Mouse (Mus musculus): ENCODE measurements around the gene Gm3415. TPM values are rescaled to one million over a fixed set of nuclear protein-coding genes. Genes with fewer than 3 reads are reported as not detected.

Gene Gm3415
- polyA plus RNA-seq, 1 experiment from 2014 or later: not detected

DNA sequence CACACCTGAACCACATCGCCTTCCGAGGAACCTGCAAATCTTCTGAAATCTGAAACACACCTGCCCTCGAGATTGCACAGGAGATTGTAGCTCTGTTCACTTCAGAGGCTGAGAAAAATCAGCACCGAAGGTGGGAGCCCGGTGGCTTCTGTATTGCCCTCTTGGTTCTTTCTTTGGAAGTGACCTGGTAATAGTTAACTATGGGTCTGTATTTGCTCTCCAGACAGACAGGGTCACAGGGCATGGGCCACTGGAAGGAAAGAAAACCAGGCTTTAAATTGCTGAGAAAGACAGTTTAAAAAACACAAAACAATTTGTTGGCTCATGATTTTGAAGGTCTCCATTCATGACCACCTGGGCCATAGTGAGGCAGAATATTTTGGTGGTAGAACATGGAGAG, 44.0 kb downstream of the Gm3415 start:
- Histone ChIP-seq H3K9ac (ENCODE audit: low read length) (no peak overlapping the region), H3K9me3 (ENCODE audit: control insufficient read depth, low read length) (no peaks in the 10 kb centered on the region), H3K36me3 (ENCODE audit: control insufficient read depth, insufficient read depth, low read length) (no peaks in the 10 kb centered on the region), H3K4me3 (ENCODE audit: control insufficient read depth in 1 of 2, insufficient read depth in 1 of 2, low read depth in 1 of 2, low read length in 2 of 2) (no peak overlapping the region), H3K27ac (replicated peaks in 1 of 2; ENCODE audit: control insufficient read depth in 1 of 2, insufficient read depth in 1 of 2, low read depth in 2 of 2, low read length in 2 of 2) (no peak overlapping the region), H3K4me1 (ENCODE audit: control insufficient read depth in 2 of 2, insufficient read depth in 2 of 2, low read length in 2 of 2) (no peaks in the 10 kb centered on the region), H3K4me2 (ENCODE audit: low read length) (no peak overlapping the region), H3K27me3 (ENCODE audit: control insufficient read depth, insufficient read depth, low read length) (no peaks in the 10 kb centered on the region)
- ATAC-seq (ENCODE audit: insufficient number of reproducible peaks, insufficient read depth, low FRiP score, low read depth): no peak
- 82% methylated on average over 5 of the region's 5 CpGs for WGBS

DNA sequence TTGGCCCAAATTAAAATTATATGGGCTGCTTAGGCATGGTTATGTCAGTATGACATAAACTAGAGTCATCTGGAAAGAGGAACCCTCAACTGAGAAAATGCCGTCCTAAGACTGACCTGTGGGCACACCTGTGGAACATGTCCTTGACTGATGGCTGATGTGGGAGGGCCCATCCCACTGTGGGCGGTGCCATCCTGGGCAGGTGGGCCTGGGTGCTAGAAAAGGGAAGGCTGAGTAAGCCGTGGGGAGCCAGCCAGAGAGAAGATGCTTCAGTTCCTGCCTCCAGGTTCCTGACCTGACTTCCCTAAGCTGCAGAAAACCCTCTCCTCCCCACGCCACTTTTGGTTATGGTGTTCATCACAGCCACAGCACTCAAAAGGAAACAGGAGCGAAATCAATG, 50.3 kb downstream of the Gm3415 start:
- H3K9me3 ChIP-seq (ENCODE audit: control insufficient read depth, low read length): no peaks in the 10 kb centered on the region
- no peaks in the 10 kb centered on the region for H3K36me3 ChIP-seq (ENCODE audit: control insufficient read depth, insufficient read depth, low read length)
- H3K4me2 ChIP-seq (ENCODE audit: low read length): no peak overlapping the region
- no peak overlapping the region for H3K27ac ChIP-seq (replicated peaks in 1 of 2; ENCODE audit: control insufficient read depth in 1 of 2, insufficient read depth in 1 of 2, low read depth in 2 of 2, low read length in 2 of 2)
- no peaks in the 10 kb centered on the region for H3K27me3 ChIP-seq (ENCODE audit: control insufficient read depth, insufficient read depth, low read length)
- H3K4me1 ChIP-seq (ENCODE audit: control insufficient read depth in 2 of 2, insufficient read depth in 2 of 2, low read length in 2 of 2): peaks cover 0 to 2% of the 10 kb centered on the region in 2 experiments; a peak in 1 of 4 replicates
- H3K4me3 ChIP-seq (ENCODE audit: control insufficient read depth in 1 of 2, insufficient read depth in 1 of 2, low read depth in 1 of 2, low read length in 2 of 2): no peak overlapping the region
- no peak overlapping the region for H3K9ac ChIP-seq (ENCODE audit: low read length)
- no peak for ATAC-seq (ENCODE audit: insufficient number of reproducible peaks, insufficient read depth, low FRiP score, low read depth)
- 69% methylated on average over 5 of the region's 5 CpGs for WGBS

DNA sequence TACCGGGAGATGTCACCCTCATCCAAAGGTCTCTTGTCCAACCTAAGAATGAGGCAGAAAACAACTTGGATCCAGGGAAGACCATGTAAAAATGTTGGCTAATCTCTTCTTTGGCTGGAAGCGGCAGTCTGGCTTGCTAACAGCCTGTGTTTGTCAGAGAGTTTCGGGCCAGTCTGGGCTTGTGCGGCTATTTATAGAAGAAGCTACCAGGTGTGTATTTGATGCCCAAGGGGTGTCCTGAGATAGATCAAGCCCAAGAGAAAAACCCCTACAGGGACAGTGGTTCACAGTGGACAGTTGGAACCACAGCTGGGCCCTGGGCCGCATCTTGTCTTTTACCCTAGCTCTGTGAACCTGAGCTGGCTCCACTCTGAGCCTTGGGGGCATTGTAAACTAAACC, 51.0 kb downstream of the Gm3415 start:
- Histone ChIP-seq H3K4me2 (ENCODE audit: low read length) (no peak overlapping the region), H3K4me3 (ENCODE audit: control insufficient read depth in 1 of 2, insufficient read depth in 1 of 2, low read depth in 1 of 2, low read length in 2 of 2) (no peak overlapping the region), H3K9ac (ENCODE audit: low read length) (no peak overlapping the region), H3K36me3 (ENCODE audit: control insufficient read depth, insufficient read depth, low read length) (no peaks in the 10 kb centered on the region), H3K27me3 (ENCODE audit: control insufficient read depth, insufficient read depth, low read length) (no peaks in the 10 kb centered on the region), H3K9me3 (ENCODE audit: control insufficient read depth, low read length) (no peaks in the 10 kb centered on the region), H3K4me1 (ENCODE audit: control insufficient read depth in 2 of 2, insufficient read depth in 2 of 2, low read length in 2 of 2) (peaks cover 0 to 2% of the 10 kb centered on the region in 2 experiments; a peak in 1 of 4 replicates), H3K27ac (replicated peaks in 1 of 2; ENCODE audit: control insufficient read depth in 1 of 2, insufficient read depth in 1 of 2, low read depth in 2 of 2, low read length in 2 of 2) (no peak overlapping the region)
- ATAC-seq (ENCODE audit: insufficient number of reproducible peaks, insufficient read depth, low FRiP score, low read depth): no peak
- WGBS: 85% methylated on average over 5 of the region's 5 CpGs

DNA sequence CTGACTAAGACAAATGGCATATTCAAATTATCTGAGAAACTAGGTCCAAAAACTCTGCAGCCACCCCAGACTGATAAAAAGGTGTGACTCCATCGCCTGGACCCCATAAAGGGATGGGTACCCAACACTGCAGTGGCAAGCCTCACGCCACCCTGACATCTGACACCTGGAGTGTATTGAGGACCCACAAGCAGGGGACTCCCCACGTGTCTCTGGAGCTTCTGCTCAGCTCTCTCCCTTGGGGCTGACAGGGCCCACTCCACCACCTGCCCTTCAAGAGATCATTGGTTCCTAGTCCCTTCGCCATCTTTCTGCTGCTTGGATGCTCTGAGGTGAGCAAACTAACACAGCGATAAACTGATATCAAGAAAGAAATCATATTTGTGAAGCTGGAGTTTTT, 51.9 kb downstream of the Gm3415 start:
- H3K4me3 ChIP-seq (ENCODE audit: control insufficient read depth in 1 of 2, insufficient read depth in 1 of 2, low read depth in 1 of 2, low read length in 2 of 2): no peak overlapping the region
- 65% methylated on average over 5 of the region's 5 CpGs for WGBS
- no peaks in the 10 kb centered on the region for H3K9me3 ChIP-seq (ENCODE audit: control insufficient read depth, low read length)
- no peak overlapping the region for H3K27ac ChIP-seq (replicated peaks in 1 of 2; ENCODE audit: control insufficient read depth in 1 of 2, insufficient read depth in 1 of 2, low read depth in 2 of 2, low read length in 2 of 2)
- H3K27me3 ChIP-seq (ENCODE audit: control insufficient read depth, insufficient read depth, low read length): no peaks in the 10 kb centered on the region
- H3K36me3 ChIP-seq (ENCODE audit: control insufficient read depth, insufficient read depth, low read length): no peaks in the 10 kb centered on the region
- no peak overlapping the region for H3K9ac ChIP-seq (ENCODE audit: low read length)
- H3K4me1 ChIP-seq (ENCODE audit: control insufficient read depth in 2 of 2, insufficient read depth in 2 of 2, low read length in 2 of 2): peaks cover 0 to 2% of the 10 kb centered on the region in 2 experiments; a peak in 1 of 4 replicates
- ATAC-seq (ENCODE audit: insufficient number of reproducible peaks, insufficient read depth, low FRiP score, low read depth): no peak
- H3K4me2 ChIP-seq (ENCODE audit: low read length): no peak overlapping the region

Other genes starting within 250 kb of the Gm3415 start
- 0.07 and 0.24 TPM in 2 replicates for gene Wasf3, start 171.2 kb upstream of the Gm3415 start, polyA plus RNA-seq (2014; fragmentation: Nextera tagmentation; extraction: Ambion mirVana)
- not detected in 2 replicates for gene Gm6408, start 74.2 kb upstream of the Gm3415 start, polyA plus RNA-seq (2014; fragmentation: Nextera tagmentation; extraction: Ambion mirVana)
- not detected in 2 replicates for gene Gm6370, start 64.8 kb upstream of the Gm3415 start, polyA plus RNA-seq (2014; fragmentation: Nextera tagmentation; extraction: Ambion mirVana)
- not detected in 2 replicates for gene 4930449I24Rik, start 53.7 kb upstream of the Gm3415 start, polyA plus RNA-seq (2014; fragmentation: Nextera tagmentation; extraction: Ambion mirVana)
- gene Gm3402, start 42.0 kb upstream of the Gm3415 start, polyA plus RNA-seq (2014; fragmentation: Nextera tagmentation; extraction: Ambion mirVana): not detected in 2 replicates
- not detected in 2 replicates for gene Gm3404, start 30.3 kb upstream of the Gm3415 start, polyA plus RNA-seq (2014; fragmentation: Nextera tagmentation; extraction: Ambion mirVana)
- not detected in 2 replicates for gene Gm3409, start 18.5 kb upstream of the Gm3415 start, polyA plus RNA-seq (2014; fragmentation: Nextera tagmentation; extraction: Ambion mirVana)
- gene Gpr12, start 29.1 kb downstream of the Gm3415 start, polyA plus RNA-seq (2014; fragmentation: Nextera tagmentation; extraction: Ambion mirVana): not detected in 2 replicates
- gene Usp12, start 238.9 kb downstream of the Gm3415 start, polyA plus RNA-seq (2014; fragmentation: Nextera tagmentation; extraction: Ambion mirVana): 8.6 and 8.9 TPM in 2 replicates

Data from heart, embryonic 14.5 days (tissue).